Mouse (Mus musculus) CD4-positive, CD25-positive, alpha-beta regulatory T cell, adult 2 months (primary cell): ENCODE measurements around the gene Ccdc116.
"Not testable (repeated sequence)": the region's sequence is repeated elsewhere in the genome, so short reads cannot be mapped to it uniquely, and the experiment has no call there.

ENCODE experiments used
- DNase-seq: peaks from one replicate; pipeline ENCODE4 v3.0.0-alpha.2; 2012; ENCODE audit warnings: low read depth, low spot score

The Ccdc116 gene

DNA sequence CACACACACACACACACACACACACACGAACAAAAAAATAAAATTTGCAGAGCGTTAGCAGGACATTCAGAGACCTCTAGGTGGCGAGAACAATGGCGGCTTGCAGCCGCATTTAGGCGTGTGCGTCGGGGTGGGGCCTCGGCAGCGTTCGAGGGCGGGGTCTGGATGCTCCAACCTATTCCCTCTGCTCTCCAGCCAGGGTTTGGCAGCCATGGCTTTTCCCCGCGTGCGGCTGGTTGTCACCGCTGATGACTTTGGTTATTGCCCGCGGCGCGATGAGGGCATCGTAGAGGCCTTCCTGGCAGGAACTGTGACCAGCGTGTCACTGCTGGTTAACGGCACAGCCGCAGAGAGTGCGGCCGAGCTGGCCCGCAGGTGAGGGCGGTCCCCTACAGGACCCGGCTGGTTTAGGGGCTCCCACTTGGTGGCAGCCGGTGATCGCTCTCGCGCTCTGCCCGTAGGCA is at the start of gene Ccdc116:
Gene Ccdc116 (minus strand): TSS at position 458 of the 464 bp plus-strand sequence.
- peak; percentile 92 for DNase-seq

DNA sequence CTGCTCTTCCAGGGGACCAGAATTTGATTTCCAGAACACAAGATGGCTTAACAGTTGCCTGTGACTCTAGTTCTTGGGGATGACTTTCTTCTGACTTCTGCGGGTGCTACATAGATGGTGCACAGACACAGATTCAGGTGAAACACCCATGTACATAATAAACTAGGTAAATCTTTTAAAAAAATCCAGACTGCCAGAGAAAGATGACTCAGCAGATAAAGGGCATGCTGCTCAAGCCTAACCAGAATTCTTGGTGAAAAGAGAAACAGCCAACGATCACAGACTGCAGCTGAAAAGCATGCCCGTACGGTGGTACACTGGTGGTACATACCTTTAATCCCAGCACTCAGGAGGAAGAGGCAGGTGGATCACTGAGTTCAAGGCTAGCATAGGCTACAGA is 46.8 kb upstream of the Ccdc116 start:
- no peak for DNase-seq

DNA sequence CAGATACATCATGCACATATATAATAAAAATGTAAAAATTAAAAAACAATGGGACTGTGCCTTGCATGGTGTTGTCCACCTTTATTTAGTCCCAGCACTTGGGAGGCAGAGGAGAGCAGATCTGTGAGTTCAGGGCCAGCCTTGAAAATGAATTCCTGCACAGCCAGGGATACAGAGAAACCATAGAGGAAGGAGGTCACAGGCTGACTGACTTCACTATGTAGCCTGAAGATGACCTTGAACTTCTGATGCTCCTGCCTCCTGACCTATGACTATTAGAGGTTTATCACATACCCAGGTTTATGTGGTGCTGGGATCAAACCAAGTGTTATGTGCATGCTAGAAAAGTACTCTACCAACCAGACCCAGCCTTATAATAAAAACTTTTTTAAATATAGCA is 38.4 kb upstream of the Ccdc116 start:
- DNase-seq, result no peak

DNA sequence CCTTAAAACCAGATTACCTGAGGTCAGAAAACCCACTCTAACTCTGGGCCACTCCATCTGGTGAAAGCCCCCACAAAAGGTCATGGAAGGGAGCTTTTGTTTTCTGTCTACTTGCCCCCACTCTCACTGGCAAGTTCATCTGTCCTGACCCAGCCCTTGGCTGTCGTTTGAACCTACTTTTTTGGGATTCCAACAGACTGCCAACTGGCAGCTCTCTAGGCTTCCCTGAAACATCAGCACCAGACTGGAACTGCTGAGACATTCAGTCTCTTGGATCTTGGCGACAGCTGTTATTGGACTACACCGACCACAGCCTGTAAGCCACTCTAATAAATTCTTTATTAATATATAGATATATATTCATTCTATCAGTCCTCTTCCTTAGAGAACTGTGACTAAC is 36.0 kb upstream of the Ccdc116 start:
- no peak for DNase-seq

DNA sequence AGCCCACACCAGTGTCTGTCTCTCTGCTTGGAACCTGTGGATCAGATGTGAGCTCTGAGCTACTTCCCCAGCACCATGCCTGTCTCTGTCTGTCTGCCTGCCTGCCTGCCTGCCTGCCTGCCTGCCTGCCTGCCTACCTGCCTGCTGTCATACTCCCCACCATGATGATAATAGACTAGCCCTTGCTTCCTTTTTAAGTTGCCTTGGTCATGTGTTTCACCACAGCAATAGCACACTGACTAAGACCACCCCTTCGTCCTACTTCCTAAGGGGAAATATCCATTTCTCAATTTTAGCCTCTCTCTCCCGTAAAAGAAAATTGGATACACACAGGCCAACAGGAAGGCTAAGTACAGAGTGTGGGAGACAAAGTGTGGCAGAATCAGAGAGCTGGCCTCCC is 35.1 kb upstream of the Ccdc116 start:
- no peak for DNase-seq

DNA sequence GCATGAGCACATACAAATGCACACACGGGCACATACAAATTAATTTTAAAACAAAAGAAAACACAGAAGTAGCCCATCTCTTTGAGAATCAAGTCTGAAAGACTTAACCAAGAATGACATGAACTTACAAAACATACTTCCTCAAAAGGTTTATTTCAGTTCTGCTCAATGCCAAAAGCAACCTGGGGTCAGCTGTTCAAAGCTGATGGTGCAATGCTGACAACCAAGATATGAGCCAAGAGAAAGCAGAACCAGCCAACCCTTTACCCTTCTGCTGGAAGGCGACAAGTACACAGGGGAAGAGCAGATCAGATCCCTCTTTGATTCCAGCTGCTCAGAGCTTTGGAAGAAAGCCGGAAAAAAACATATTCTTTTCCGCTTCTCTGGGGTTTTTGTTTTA is 34.4 kb upstream of the Ccdc116 start:
- DNase-seq, result no peak

DNA sequence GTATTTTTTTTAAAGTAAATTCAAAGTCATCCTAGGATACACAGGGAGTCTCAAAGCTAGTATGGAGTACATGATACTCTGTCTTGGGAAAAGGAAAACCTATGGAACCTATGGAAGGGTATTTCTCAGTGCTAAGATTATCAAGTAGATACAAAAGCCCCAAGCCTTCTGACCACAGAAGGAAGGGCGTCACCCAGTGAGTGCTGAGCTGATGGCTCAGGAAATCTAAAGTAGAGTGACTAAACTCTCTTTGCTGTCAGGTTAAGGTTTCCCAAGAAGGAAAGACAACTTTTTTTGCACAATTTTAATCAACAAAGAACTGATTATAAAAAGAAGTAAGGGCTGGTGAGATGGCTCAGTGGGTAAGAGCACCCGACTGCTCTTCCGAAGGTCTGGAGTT is 32.7 kb upstream of the Ccdc116 start:
- peak; percentile 10 for DNase-seq

DNA sequence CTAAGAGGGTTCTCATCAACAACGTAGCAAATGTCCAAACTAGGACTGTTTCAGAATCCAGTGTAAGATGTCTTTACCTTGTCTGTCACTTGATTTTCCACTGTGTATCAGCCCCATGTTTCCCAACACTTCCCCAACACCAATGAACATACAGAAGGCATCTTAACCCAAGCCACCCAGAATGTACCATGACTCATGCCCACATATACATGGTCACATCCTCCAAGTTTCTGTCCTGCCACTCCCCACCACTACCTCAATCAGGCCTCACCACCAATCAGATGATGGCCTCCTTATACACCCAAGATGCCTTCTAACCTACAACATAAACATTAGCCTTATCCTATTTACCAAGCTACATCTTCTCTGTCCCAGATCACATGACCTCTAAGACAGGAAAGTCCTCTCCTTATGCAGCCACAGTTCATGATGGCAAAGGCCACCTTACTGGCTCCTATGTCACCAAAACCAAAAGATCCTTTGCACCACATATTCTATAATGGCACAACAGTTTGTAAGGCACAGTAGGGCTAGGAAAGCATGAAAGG is 30.7 kb upstream of the Ccdc116 start:
- no peak for DNase-seq

DNA sequence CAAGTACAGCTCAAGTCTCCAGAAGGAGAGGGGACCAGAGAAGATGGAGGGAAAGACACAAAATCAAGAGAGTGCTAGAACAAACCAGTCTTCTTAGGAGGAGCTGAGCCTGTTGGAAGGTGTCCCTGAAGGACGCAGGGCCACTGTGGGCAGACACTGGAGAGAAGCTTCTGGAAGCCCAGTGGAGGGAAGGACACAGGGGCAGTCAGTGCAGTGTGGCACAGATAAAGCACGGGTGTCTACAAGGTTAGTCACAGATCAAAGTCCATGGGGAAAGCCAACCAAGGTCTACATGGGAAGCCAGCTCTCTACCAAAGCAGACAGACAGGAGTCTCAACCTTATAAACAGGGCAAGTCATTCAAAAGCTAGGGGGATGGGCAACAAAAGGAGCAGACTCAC is 28.7 kb upstream of the Ccdc116 start:
- DNase-seq, result no peak

DNA sequence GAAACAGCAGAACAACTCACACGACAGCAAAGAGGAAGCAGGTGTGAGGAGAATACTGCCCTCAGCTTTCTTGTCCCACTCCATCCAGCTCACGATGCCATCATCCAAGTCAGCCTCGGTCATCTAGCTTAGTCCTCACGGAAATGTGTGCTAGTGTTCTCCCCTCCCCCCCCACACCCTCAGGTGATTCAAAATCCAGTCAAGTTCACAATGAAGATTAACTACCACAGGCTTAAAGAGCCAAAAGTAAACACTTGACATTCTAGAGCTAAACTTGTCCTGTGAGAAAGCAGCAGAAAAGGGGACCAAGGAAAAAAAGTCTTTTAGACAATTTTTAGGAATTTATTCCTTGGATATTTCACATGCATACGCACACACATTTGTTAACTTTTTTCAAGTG is 21.0 kb upstream of the Ccdc116 start:
- DNase-seq, result no peak

DNA sequence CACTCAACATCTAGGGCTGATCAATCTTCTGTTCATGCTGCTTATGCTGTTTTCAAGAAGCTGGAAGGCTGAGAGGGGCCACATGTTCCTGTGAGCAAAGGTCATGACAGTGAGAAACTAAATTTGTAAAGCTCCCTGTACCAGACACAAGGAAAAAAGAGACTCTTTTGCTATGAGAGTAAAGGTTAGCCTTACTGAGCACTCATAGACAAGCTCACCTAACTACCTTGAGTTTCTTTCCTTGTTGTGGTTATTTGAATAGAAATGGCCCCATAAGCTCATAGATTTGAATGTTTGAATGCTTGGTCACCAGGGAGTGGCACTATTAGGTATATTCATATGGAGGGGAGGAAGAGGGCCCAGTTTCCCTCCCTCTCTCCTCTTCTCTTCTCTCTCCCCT is 20.1 kb upstream of the Ccdc116 start:
- DNase-seq, result no peak

DNA sequence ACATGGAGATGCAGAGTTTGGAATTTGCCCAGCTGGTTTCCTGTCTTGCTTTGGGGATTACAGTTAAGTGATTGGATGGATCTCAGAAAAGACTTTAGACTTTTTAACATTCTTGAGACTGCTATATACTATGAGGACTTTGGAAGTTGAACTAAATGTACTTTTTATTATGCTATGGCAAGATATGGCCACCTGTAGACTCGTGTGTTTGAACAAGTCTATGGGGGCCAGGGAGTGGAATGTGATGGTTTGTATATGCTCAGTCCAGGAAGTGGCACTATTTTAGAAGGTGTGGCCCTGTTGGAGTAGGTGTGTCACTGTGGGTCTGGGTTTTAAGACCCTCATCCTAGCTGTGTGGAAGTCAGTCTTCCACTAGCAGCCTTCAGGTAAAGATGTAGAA is 18.4 kb upstream of the Ccdc116 start:
- DNase-seq, result not testable (repeated sequence)

DNA sequence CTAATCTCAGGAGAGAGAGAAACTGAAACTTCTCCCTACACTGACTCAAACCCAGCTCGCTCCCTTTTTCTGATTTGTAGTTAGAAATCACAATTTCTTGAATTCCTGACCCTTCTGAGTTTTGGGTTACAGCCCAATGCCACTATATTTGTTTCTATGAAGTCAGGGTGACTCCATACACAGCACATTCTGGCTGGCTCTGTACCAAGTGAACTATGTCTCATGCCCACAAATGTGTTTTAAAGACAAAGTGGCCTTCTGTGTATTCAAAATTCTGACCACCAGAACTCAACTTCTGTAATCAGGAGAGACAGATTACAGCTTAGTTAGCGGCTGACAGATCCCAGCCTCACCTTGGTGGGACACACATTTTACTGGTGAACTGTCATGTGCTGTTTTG is 7.3 kb upstream of the Ccdc116 start:
- no peak for DNase-seq

DNA sequence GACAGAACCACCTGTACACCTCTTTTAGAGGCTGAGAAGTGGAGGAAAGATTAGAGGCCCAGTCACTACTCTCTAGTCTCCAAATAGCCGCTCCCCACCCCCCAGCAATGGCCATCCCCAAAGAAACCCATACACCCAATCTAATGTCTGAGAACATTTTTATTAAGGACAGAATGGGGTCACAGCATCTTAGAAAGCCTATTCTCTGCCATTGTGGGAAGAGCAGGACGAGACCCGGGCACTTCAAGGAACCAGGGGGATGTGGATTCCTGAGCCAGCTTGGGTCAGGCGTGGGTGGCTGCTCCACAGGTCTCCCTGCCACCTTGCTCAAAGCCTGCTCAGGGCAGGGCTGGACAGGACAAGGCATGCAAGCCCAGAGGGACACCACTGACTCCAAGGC is 4.8 kb upstream of the Ccdc116 start:
- DNase-seq, result no peak

DNA sequence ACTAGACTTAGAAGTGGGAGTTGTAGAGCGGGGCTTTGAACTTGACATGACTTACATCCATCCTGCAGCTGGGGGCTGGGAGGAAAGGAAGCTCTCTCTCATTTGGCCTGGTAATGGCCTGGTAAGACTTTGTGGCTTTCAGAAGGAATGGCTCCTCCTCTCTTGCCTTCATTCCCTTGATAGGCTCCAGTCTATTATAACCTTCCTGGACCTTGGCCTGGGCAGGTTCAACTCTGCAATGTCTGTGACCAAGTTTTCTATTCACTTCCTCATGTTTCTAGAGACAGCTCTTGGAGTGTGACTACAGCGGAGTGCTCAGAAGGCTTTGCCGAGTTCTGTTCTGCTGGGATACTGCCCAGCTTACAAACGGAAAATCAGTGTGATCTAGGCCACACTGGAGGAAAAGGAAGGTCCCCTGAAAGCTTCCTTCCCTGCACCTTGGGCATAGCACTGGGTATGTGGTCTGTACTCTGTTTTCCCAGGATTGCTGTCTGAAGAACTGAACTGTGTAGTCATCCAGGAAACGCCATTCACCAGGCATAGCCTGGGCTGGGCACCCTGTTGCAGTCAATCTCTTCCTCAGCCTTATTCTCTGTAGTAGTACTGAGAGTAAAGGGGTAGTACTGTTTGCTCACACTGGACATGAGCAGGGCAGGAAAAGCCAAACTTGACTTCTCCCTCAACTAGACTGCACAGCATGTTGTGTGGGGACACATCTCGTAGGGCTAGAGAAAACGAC is 3.7 kb upstream of the Ccdc116 start:
- DNase-seq, result no peak

DNA sequence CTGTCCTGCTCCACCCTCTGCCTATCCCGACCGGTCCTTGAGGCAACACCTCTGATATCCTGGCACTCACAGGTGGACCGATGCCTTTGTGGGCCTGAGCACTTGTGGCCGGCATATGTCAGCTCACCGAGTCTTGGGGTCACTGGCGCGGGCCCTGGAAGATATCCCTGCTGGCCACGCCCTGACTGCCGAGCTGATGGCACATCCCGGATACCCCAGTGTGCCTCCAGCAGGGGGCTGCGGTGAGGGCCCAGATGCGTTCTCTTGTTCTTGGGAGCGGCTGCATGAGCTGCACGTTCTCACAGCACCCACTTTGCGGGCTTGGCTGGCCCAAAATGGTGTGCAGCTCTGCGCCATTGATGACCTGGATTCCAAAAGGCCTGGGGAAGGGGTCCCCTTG is 1.1 kb upstream of the Ccdc116 start:
- DNase-seq, result peak; percentile 57

DNA sequence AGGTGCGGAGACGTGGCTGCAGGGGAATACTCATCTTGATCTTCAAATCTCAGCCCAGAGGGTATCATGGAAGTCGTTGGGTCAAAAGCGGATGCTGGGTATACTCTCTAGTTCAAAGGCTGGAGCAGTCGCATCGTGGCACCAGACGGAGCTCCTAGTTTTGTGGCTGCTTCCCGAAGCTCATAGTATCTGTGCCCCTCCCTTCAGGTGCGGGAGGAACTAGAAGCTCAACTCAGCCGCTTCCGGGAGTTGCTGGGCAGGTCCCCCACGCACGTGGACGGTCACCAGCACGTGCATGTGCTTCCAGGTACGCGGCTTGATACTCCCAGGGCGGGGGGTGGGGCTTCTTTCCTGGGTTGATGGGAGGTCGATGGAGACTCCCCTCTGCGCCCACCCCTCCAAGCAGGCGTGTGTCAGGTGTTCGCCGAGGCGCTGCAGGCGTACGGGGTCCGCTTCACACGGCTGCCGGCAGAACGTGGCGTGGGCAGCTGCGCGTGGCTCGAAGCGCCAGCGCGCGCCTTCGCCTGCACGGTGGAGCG is 431 bp upstream of the Ccdc116 start:
- DNase-seq, result peak; percentile 65

DNA sequence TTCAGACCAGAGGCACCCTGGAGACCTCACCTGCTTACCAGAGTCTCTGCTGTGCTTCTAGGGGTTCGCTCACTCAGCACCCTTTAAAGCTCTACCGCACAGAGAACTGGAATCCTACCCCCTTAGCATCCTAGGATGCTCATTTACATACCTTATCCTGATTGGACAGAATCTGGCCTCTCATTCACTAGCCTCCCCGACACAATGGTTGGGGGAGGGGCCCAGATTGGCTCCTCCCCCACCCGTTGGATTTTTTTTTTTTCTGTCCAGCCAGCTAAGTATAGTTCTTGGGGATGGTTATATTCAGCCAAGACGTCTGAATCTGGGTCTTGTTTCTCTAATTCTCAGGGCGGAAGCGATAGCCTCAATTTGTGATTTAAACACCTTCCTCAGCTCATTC is 2.7 kb downstream of the Ccdc116 start, which contains the start of gene Ydjc:
Gene Ydjc (plus strand): TSS at position 283 of the 400 bp plus-strand sequence.
- DNase-seq, result peak; percentile 20

DNA sequence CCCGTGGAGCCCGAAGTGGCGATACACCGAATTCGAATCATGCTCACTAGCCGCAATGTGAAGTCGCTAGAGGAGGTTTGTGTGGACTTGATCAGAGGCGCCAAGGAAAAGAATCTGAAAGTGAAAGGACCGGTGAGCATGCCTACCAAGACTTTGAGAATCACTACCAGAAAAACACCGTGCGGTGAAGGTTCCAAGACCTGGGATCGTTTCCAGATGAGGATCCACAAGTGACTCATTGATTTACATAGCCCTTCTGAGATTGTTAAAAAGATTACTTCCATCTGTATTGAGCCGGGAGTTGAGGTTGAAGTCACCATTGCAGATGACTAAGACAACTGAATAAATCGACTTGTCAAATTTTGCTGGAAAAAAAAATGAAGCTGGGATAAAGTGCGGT is 9.7 kb downstream of the Ccdc116 start:
- DNase-seq, result no peak

DNA sequence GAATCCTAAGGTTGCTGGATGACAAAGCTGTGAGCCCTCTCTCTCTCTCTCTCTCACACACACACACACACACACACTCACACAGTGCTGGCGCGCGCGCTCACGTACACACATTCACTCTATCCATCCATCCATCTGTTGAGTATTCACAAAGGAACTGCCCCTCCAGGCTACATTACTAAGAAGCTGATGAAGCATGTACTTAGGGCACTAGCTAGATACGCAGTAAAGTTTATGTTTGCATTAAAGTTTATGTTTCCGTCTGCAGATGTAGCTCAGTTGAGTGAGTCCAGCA is 14.2 kb downstream of the Ccdc116 start:
- no peak for DNase-seq

DNA sequence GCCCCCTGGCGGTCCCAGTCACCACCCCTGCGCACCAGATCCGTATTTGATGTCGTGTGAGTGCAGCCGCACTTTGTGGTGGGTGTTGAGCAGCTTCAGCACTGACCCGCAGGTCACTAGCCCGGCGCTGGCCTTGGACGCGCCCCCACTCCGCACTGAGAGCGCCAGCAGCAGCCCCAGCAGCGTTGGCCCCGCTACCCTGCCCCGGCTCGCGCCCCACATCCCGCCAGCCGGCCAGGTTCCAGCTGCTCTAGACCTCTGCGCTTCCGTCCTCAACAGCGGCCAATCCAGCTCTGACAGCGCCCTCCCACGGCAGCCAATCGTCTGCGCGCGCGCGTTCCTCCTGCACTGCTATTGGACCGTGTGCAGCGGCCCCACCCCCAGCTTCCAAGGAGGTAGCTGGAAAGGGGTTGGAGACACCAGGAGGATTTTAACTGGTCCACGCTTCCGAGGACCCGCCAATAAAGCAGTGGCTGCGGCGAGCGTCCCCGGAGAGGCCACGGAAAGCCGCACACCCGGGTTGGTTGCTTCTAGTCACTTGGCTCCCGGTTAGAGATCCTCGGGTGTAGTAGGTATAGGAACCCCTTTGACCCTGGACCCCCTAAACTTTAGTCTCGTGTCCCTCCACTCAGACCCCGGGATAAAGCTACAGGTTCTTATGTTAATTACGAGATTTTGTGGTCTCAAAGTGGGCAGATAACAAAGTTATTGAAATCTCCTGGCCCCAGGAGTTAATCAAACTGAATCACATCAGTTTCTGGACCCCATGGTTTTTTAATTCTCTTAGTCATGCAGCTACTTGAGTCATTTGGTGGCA is 14.7 kb downstream of the Ccdc116 start, which contains the start of gene Sdf2l1:
Gene Sdf2l1 (minus strand): TSS at position 295 of the 817 bp plus-strand sequence.
- peak; percentile 97 for DNase-seq
